Mouse (Mus musculus) Patski (cell line): ENCODE data around the gene Numa1. TPM values are rescaled to one million over a fixed set of nuclear protein-coding genes. Genes with fewer than 3 reads are reported as not detected.
A peak's percentile ranks its signal among the peaks of the same experiment; 100 is the strongest.
"Not testable (repeated sequence)": the region's sequence is repeated elsewhere in the genome, so short reads cannot be mapped to it uniquely, and the experiment has no call there.

Experiments used
- ATAC-seq: fragments of 100-300 bp; one replicate; pipeline ENCODE4 v1.8.0; 2021
- CTCF ChIA-PET: fragments of 350-600 bp; sonication (Branson Sonifier 250); formaldehyde crosslinking; loops from one replicate; lab custom pipeline; 2022; ENCODE audit warnings: inconsistent platforms; lab: Charles Lee
- POLR2A ChIA-PET: fragments of 350-600 bp; sonication (Branson Sonifier 250); formaldehyde crosslinking; loops from one replicate; lab custom pipeline; 2022; ENCODE audit warnings: antibody characterized with exemption, inconsistent platforms; lab: Charles Lee
- DNase-seq: peaks from one replicate; pipeline ENCODE4 v3.0.0-alpha.2; 2011; ENCODE audit warnings: low read depth, low spot score
- H3K27me3 ChIP-seq: fragments of 371-371 bp; one replicate; pipeline ENCODE4 v1.5.1; 2021
- CTCF ChIP-seq: fragments of 100-300 bp; IDR thresholded peaks from one replicate; pipeline ENCODE4 v1.5.1; 2021
- in situ Hi-C: fragments of 300-500 bp; cut with MboI; formaldehyde crosslinking; loops from 3 replicates; pipeline ENCODE4 v1.11.1; 2018; ENCODE audit warnings: low pct_unique_long_range_greater_than_20kb, mixed read lengths
- polyA plus RNA-seq: library from polyadenylated mRNA; unstranded; gene quantifications from one replicate; pipeline ENCODE4 v1.2.3, GENCODE M21; 2021

Gene Numa1
- polyA plus RNA-seq, 1 experiment from 2014 or later, result 156 TPM

DNA sequence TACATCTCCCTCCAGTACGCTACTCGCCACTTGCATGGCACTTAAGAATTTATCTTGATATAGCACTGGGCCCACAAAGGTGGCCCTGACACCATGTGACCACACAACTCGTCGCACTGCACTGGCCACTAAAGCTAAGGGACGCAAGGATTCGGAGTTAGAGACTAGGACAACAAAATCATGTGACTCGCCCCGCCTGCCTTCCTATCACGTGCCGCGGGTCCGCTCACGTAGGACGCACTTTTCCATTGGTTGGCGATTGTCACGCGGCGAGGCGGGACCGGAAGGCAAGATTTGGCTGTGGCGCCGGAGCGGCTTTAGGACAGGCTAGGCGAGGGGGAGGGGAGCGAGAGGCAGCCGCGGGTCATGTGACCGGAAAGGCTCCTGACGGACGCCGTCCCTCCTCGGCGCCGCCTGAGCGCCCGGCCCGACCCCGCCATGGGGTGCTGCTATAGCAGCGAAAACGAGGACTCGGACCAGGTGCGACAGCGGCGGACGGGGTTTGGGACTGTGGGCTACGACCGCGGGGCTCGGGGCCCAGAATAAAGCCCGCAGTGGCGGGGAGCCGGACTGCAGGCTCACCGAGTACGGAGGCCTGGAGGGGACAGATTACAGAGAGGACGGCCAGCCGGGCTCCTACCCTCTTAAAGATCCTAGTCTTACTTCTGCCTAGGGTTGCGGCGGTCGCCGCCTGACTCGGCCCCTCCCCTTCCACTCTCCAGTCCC, 28.2 kb upstream of the Numa1 start, which contains the start of gene Lamtor1:
Gene Lamtor1, plus strand, starts transcription at position 344 of the 726 bp plus-strand sequence.
- DNase-seq, result peak; percentile 93
- H3K27me3 ChIP-seq, result no peaks in the 10 kb centered on the region
- no peak for TF ChIP-seq CTCF
- CTCF ChIA-PET, result no interaction called here
- peak; percentile 89 for ATAC-seq
- POLR2A ChIA-PET, result interaction anchor here (0.9 kb wide), 1 partner anchor 7 kb away, joined by 3 read pairs; no protein-coding TSS in a partner anchor
- in situ Hi-C loops, result loop anchor here (10.0 kb wide), 1 partner anchor 241 kb away; the partner anchor contains the start of gene Clpb

DNA sequence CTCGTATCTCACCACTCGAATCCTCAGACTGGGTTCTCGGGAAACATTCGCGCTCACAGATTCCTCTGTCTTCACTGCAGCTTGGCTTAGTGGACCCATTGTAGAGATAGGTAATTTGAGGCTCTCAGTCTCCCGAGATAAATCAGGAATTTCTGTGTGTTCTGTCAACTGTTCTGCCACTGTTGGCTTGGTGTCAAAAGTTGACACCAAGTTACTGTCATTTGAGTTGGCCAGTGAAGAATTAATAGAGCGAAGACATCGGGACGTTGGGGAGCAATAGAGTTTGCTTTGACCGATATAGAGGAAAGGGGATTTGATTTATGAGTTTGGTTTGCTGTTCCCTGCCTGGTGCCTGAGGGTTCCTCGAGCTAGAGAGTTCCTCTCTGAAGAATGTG, 27.6 kb upstream of the Numa1 start, which contains the start of gene Tomt:
Gene Tomt, minus strand, starts transcription at position 73 of the 395 bp plus-strand sequence.
- H3K27me3 ChIP-seq, result no peaks in the 10 kb centered on the region
- DNase-seq (no peak), ATAC-seq (no peak)
- in situ Hi-C loops, result loop anchor here (10.0 kb wide), 1 partner anchor 241 kb away; the partner anchor contains the start of gene Clpb
- TF ChIP-seq CTCF, result no peak
- CTCF ChIA-PET, result no interaction called here
- POLR2A ChIA-PET, result interaction anchor here (0.9 kb wide), 1 partner anchor 8 kb away, joined by 3 read pairs; no protein-coding TSS in a partner anchor

DNA sequence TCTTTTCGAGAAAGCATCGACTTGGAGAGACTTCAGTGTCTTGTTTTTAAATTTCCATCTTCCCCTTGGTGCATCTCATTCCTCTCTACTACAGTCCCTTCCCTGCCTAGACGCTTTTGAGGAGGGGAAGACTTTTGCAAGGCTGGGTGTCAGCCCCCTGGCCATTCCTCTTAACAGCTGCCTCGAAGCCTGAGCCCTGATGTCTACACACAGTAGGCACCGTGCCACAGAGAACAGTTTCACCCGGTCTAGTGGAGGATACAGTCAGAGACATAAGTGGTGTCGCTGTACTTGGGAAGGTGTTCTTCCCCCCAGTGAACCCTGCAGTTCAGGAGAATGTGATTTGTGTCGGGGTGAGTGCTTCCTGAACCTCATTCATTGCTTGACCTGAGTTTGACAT, 27.2 kb upstream of the Numa1 start:
- in situ Hi-C loops, result loop anchor here (10.0 kb wide), 1 partner anchor 242 kb away; the partner anchor contains the start of gene Clpb
- POLR2A ChIA-PET, result interaction anchor here (0.9 kb wide), 1 partner anchor 8 kb away, joined by 3 read pairs; no protein-coding TSS in a partner anchor
- CTCF ChIA-PET, result interaction anchor here (1.4 kb wide), 1 partner anchor 36 kb away, joined by 3 read pairs; the partner anchor contains the start of gene Folr1
- TF ChIP-seq CTCF, result no peak
- ATAC-seq (no peak), DNase-seq (no peak)
- H3K27me3 ChIP-seq, result no peaks in the 10 kb centered on the region

DNA sequence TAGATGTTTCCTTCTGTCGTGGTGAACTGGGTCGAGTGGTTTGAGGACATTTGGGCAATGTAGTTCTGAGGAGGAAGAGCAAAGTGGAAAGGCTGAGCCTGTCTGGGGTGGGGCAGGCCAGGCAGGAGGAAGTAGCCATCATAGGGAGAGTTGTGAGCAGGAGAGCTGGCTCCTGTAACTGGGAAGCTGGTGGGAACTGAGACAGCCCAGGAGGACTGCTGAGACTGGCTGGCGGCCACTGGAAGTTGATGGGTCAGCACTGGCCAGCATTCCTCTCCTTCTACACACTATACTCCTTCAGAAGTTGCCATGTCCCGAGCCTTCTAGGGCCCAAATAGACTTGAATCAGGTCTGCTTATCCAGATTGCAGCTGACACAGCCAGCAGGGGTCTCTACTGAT, 25.5 kb upstream of the Numa1 start:
- TF ChIP-seq CTCF, result no peak
- POLR2A ChIA-PET, result no interaction called here
- H3K27me3 ChIP-seq, result no peaks in the 10 kb centered on the region
- CTCF ChIA-PET, result no interaction called here
- DNase-seq (no peak), ATAC-seq (no peak)
- in situ Hi-C loops, result loop anchor here (10.0 kb wide), 1 partner anchor 244 kb away; the partner anchor contains the start of gene Clpb

DNA sequence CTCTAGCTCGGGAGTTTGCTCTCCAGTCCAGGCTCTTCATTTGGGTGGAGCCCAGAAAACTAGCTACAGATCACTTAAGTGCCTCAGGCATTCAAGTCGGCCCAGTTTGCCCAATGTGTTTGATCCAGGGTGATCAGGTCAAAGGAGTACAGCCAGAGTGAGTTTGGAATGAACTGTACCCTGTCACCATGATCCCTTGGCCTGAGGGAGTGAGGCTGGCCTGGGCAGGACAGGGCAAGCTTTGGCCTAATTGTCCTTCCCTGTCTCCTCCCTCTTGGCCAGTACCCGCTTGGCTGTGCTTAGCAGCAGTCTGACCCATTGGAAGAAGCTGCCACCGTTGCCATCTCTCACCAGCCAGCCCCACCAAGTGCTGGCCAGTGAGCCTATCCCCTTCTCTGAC, 23.8 kb upstream of the Numa1 start:
- POLR2A ChIA-PET, result no interaction called here
- in situ Hi-C loops, result no loop called here

DNA sequence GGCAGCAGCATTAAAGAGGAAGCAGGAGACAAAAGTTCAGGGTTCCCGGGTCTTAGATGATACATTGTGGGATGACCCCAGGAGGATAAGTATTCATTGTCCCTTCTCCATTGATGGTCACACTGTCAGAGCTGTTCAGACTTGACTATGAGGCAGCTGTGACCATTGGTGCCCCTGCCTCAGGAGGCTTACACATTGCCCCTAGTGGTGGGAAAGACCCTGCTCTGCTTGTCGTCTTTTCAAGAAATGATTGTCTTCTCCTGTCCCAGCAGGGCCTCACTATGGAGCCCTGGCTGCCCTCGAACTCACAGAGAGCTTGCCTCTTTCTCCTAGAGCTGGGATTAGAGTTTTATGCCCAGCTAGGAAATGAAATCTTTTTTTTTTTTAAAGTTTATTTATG, 21.9 kb upstream of the Numa1 start:
- TF ChIP-seq CTCF, result no peak
- ChIA-PET POLR2A (no interaction called here), CTCF (no interaction called here)
- no peak for DNase-seq
- in situ Hi-C loops, result no loop called here
- no peaks in the 10 kb centered on the region for H3K27me3 ChIP-seq
- no peak for ATAC-seq

More for the DNA sequence above, 23.8 kb upstream of the Numa1 start:
- CTCF ChIA-PET, result no interaction called here
- DNase-seq (no peak), ATAC-seq (no peak)
- no peak for TF ChIP-seq CTCF
- no peaks in the 10 kb centered on the region for H3K27me3 ChIP-seq

DNA sequence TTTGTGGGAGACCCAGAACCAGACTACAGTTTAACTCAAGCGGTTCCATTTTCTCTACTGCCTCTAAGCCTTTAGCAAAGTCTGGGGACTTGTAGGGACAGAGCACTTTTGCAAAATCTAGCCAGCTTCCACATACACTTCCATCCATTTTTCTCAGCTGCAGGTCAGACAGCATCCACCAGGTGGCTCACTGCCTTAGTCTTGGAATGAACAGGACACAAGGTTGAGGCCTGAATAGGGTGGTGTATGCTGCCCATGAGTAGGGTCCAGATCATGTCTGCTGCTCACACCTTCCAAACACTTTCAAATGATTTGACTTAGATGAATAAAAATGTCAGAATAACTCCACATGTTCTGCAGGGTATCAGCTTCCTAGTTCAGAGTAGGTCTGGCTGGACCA, 15.8 kb upstream of the Numa1 start:
- in situ Hi-C loops, result loop anchor here (5.0 kb wide), 1 partner anchor 159 kb away; no protein-coding TSS in a partner anchor
- DNase-seq, result no peak
- peak; percentile 80 for TF ChIP-seq CTCF
- H3K27me3 ChIP-seq, result no peaks in the 10 kb centered on the region
- ATAC-seq, result peak; percentile 54
- ChIA-PET CTCF (interaction anchor here (0.8 to 2.7 kb wide), 7 partner anchors 10 to 98 kb away, joined by 3 to 9 read pairs (median 4); partner anchors contain the start of genes Lrrc51 and Numa1), POLR2A (interaction anchor here (1.4 kb wide), 1 partner anchor 51 kb away, joined by 3 read pairs; no protein-coding TSS in a partner anchor)

DNA sequence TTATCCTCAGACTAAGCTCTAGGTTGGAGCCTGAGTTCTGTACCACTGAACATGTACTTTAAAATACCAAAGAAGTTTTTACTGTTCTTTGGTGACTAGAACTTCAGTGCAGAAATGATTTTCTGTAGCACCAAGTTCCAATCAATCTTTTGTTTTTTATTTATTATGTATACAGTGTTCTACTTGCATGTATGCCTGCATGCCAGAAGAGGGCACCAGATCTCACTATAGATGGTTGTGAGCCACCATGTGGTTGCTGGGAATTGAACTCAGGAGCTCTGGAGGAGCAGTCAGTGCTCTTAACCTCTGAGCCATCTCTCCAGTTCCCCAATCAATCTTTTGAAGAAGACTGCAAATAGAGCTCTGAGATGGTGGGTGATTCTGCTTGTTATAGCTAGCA, 8.0 kb upstream of the Numa1 start:
- in situ Hi-C loops, ATAC-seq, DNase-seq, POLR2A ChIA-PET, H3K27me3 ChIP-seq: not testable (repeated sequence)
- CTCF ChIA-PET, result interaction anchor here (0.7 to 1.0 kb wide), 2 partner anchors 151 to 156 kb away, joined by 3 read pairs; no protein-coding TSS in a partner anchor
- TF ChIP-seq CTCF, result peak; percentile 49

DNA sequence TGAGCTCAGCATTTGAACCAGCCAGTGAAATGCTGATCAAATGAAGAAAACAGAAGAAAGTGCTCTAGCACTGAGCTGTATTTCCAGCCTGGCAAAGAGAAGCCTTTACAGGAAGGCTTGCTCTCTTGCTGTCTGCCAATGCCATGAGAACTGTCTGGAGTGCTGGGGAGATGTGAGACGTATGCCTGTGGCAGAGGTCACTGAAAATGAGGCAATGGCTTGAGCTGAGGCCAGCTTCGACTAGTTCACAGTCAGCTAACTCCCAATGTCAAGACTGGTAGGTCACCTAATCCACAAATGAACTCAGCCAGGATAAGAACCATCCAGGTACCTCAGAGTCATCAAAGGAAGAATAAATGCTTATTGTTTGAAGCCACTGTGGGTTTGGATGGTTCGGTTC, 5.8 kb upstream of the Numa1 start:
- H3K27me3 ChIP-seq, result no peaks in the 10 kb centered on the region
- POLR2A ChIA-PET, result no interaction called here
- no peak for TF ChIP-seq CTCF
- ATAC-seq (no peak), DNase-seq (no peak)
- CTCF ChIA-PET, result interaction anchor here (1.1 to 1.3 kb wide), 3 partner anchors 9 to 41 kb away, joined by 3 to 4 read pairs (median 3); no protein-coding TSS in a partner anchor
- in situ Hi-C loops, result no loop called here

DNA sequence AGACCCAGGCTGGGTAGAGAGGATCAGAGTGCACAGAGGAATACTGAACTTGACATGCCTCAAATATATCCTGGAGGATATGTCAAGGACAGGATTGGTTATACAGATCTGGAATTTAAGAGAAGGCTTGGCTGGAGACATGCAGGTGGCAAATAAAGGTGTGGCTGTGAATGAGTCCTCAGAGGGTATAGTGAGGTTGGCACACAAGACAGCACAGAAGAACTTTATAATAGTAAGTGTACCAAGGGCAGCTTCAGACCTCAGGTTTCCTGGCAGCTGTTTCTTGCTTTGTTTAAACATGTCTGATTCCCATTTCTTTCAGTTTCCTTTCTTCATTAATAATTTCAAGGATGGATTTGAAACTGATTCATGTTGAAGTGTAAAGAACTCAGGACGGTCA, 1.4 kb upstream of the Numa1 start:
- H3K27me3 ChIP-seq, result no peaks in the 10 kb centered on the region
- no peak for ATAC-seq
- in situ Hi-C loops, result no loop called here
- CTCF ChIA-PET, result interaction anchor here (2.2 kb wide), 1 partner anchor 14 kb away, joined by 7 read pairs; no protein-coding TSS in a partner anchor
- POLR2A ChIA-PET, result no interaction called here
- TF ChIP-seq CTCF, result no peak
- no peak for DNase-seq
